Mouse (Mus musculus) cerebellum, adult 2 months (tissue): ENCODE data around the gene Top1. TPM values are rescaled to one million over a fixed set of nuclear protein-coding genes. Genes with fewer than 3 reads are reported as not detected.
A peak's percentile ranks its signal among the peaks of the same experiment; 100 is the strongest.

Experiments
- DNase-seq, 2 experiments: peaks; one replicate each; pipeline ENCODE4 v3.0.0; 2021
- H3K27ac ChIP-seq: fragments of 200-500 bp; 2 replicates; pipeline ENCODE4 v1.5.1; 2012; ENCODE audit warnings: low read length, control low read depth, inconsistent platforms; ENCODE audit not compliant: insufficient read depth
- H3K27me3 ChIP-seq: fragments of 200-500 bp; 2 replicates; pipeline ENCODE4 v1.6.1; 2012; ENCODE audit warnings: inconsistent platforms, mild to moderate bottlenecking, low read length, moderate library complexity; ENCODE audit not compliant: control insufficient read depth, insufficient read depth
- H3K4me1 ChIP-seq: fragments of 200-500 bp; 2 replicates; pipeline ENCODE4 v1.6.1; 2011; ENCODE audit warnings: low read length; ENCODE audit not compliant: control insufficient read depth, insufficient read depth
- H3K4me3 ChIP-seq: fragments of 200-500 bp; replicated peaks from 2 replicates; pipeline ENCODE3; 2011; ENCODE audit warnings: mild to moderate bottlenecking, low read depth, low read length, control low read depth; ENCODE audit not compliant: insufficient read depth
- CTCF ChIP-seq: fragments of 200-500 bp; IDR thresholded peaks from 2 replicates; pipeline ENCODE4 v1.5.1; 2011; ENCODE audit warnings: low read depth, mild to moderate bottlenecking, control low read depth, low read length, moderate library complexity, borderline replicate concordance; ENCODE audit not compliant: insufficient read depth
- POLR2A ChIP-seq: fragments of 200-500 bp; IDR thresholded peaks from 2 replicates; pipeline ENCODE4 v1.6.1; 2011; ENCODE audit warnings: low read length, control low read depth, borderline replicate concordance; ENCODE audit not compliant: insufficient read depth
- WGBS: fragments of 180-500 bp; shearing (Covaris S2); methylation state at CpG from one replicate; pipeline ENCODE4 v1.1.7; 2018; 5-methylcytosine and 5-hydroxymethylcytosine counted together
- polyA plus RNA-seq: library from polyadenylated mRNA; depleted of rRNA; stranded (reverse); fragments of >200 nt; gene quantifications from 2 replicates; pipeline ENCODE4 v1.2.3, GENCODE M21; 2012

Gene Top1
- polyA plus RNA-seq, 1 experiment: 29.4 TPM

- Histone ChIP-seq H3K4me1 (peaks cover 19% of the 10 kb centered on the region), H3K27me3 (no peaks in the 10 kb centered on the region), H3K27ac (no peak overlapping the region), H3K4me3 (no peak overlapping the region)
- WGBS: 89% methylated on average over 3 of the region's 3 CpGs
- no peak for DNase-seq
- TF ChIP-seq POLR2A (no peak), CTCF (no peak)
Observed at GRCm38 (mm10) chr2:160763816-160764215, 118.1 kb downstream of the Top1 start.

GRCm38 (mm10) chr2:160764386-160764785, 118.7 kb downstream of the Top1 start:
- Histone ChIP-seq H3K27me3 (no peaks in the 10 kb centered on the region), H3K4me3 (no peak overlapping the region), H3K27ac (no peak overlapping the region), H3K4me1 (peaks cover 19% of the 10 kb centered on the region)
- TF ChIP-seq CTCF (no peak), POLR2A (no peak)
- 50% methylated on average over 2 of the region's 2 CpGs for WGBS
- no peak for DNase-seq

GRCm38 (mm10) chr2:160765096-160765495, 119.4 kb downstream of the Top1 start:
- no peak overlapping the region for H3K4me3 ChIP-seq
- no peak for DNase-seq
- 74% methylated on average over 3 of the region's 3 CpGs for WGBS
- TF ChIP-seq CTCF (no peak), POLR2A (no peak)
- peaks cover 19% of the 10 kb centered on the region for H3K4me1 ChIP-seq
- no peaks in the 10 kb centered on the region for H3K27me3 ChIP-seq
- H3K27ac ChIP-seq: no peak overlapping the region

- Histone ChIP-seq H3K4me3 (no peak overlapping the region), H3K27me3 (no peaks in the 10 kb centered on the region), H3K4me1 (peaks cover 20% of the 10 kb centered on the region), H3K27ac (peak overlapping the region; percentile 29; the same call in 1 of the 2 replicates)
- WGBS: 22% methylated on average over 5 of the region's 5 CpGs
- TF ChIP-seq POLR2A: no peak
- TF ChIP-seq CTCF: no peak
- peak; percentile 52 to 69 for DNase-seq
Observed at GRCm38 (mm10) chr2:160766371-160766771, 120.7 kb downstream of the Top1 start.

- WGBS: 93% methylated on average over 2 of the region's 2 CpGs
- TF ChIP-seq CTCF: no peak
- no peak for TF ChIP-seq POLR2A
- no peak for DNase-seq
- Histone ChIP-seq H3K4me3 (no peak overlapping the region), H3K27me3 (no peaks in the 10 kb centered on the region), H3K27ac (no peak overlapping the region; the same call in 1 of the 2 replicates), H3K4me1 (peaks cover 27% of the 10 kb centered on the region)
Observed at GRCm38 (mm10) chr2:160767201-160767600, 121.5 kb downstream of the Top1 start.

GRCm38 (mm10) chr2:160768097-160768695, 122.5 kb downstream of the Top1 start:
- no peak for DNase-seq
- H3K4me1 ChIP-seq: peaks cover 27% of the 10 kb centered on the region
- TF ChIP-seq POLR2A: no peak
- no peak for TF ChIP-seq CTCF
- H3K4me3 ChIP-seq: no peak overlapping the region
- WGBS: 62% methylated on average over 4 of the region's 4 CpGs
- no peaks in the 10 kb centered on the region for H3K27me3 ChIP-seq
- H3K27ac ChIP-seq: no peak overlapping the region

- Histone ChIP-seq H3K4me3 (no peak overlapping the region), H3K27ac (no peak overlapping the region), H3K4me1 (peaks cover 27% of the 10 kb centered on the region), H3K27me3 (no peaks in the 10 kb centered on the region)
- DNase-seq: no peak
- TF ChIP-seq CTCF: no peak
- TF ChIP-seq POLR2A: no peak
- WGBS: 95% methylated on average over 2 of the region's 2 CpGs
Observed at GRCm38 (mm10) chr2:160768997-160769396, 123.3 kb downstream of the Top1 start.

- DNase-seq: no peak
- no peak overlapping the region for H3K27ac ChIP-seq
- no peaks in the 10 kb centered on the region for H3K27me3 ChIP-seq
- TF ChIP-seq POLR2A (no peak), CTCF (no peak)
- H3K4me3 ChIP-seq: no peak overlapping the region
- H3K4me1 ChIP-seq: peaks cover 27% of the 10 kb centered on the region
Observed at GRCm38 (mm10) chr2:160770409-160770808, 124.7 kb downstream of the Top1 start.
